Mouse (Mus musculus): ENCODE measurements around the gene Sugp2. TPM values are rescaled to one million over a fixed set of nuclear protein-coding genes. Genes with fewer than 3 reads are reported as not detected.

The Sugp2 gene
- polyA plus RNA-seq, 1 experiment: 24.3 TPM

DNA sequence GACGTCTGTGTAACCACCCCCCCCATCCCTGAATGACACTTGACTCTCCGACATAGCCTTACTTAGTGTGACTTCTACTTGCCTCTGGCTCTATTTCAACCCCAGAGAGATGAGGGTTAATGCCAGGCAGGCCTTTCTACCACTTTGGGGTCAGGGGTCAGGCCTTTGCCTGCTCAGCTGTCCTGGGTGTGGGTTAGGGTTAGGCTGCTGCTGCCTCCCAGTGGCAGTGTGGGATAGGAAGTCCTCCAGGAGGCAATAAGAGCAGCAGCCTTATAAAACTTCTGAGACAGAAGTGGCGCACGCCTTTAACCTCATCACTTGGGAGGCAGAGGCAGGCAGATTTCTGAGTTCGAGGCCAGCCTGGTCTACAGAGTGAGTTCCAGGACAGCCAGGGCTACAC, 6.6 kb downstream of the Sugp2 start:
- no peak for TF ChIP-seq CTCF (IDR thresholded peaks at IDR 0.05; ENCODE audit: low read depth, low read length)
- TF ChIP-seq POLR2A (IDR thresholded peaks at IDR 0.05; ENCODE audit: borderline replicate concordance, low read depth, low read length): no peak

DNA sequence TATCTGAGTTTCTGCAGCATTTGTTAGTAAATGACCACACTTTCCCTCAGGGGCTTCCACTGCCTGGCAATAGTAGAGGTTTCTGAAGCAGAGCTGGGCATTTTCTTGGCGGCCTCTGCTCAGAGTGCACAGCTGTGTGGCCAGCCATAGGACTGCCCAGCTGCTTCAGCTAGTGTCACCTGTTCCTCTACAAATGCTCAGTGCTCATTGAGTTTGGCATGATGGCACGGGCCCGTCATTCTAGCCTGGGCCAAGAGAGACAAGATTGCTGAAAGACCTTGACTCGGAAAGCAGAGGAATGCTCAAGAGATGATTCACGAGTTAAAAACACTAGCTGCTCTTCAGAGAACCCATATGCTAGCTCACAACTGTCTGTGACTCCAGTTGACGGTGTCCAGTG, 12.6 kb downstream of the Sugp2 start:
- TF ChIP-seq CTCF (IDR thresholded peaks at IDR 0.05; ENCODE audit: low read depth, low read length) (no peak), POLR2A (IDR thresholded peaks at IDR 0.05; ENCODE audit: borderline replicate concordance, low read depth, low read length) (no peak)
- Histone ChIP-seq H3K27ac (ENCODE audit: insufficient read depth, low read depth, low read length) (no peak overlapping the region), H3K4me3 (ENCODE audit: insufficient read depth, low read length) (no peak overlapping the region), H3K4me1 (ENCODE audit: control insufficient read depth, insufficient read depth, low read length) (no peaks in the 10 kb centered on the region)

More for the DNA sequence above, 6.6 kb downstream of the Sugp2 start:
- Histone ChIP-seq H3K27ac (ENCODE audit: insufficient read depth, low read depth, low read length) (no peak overlapping the region), H3K4me3 (ENCODE audit: insufficient read depth, low read length) (no peak overlapping the region), H3K4me1 (ENCODE audit: control insufficient read depth, insufficient read depth, low read length) (peaks cover 5% of the 10 kb centered on the region)

- H3K4me3 ChIP-seq (ENCODE audit: insufficient read depth, low read length): no peak overlapping the region
- TF ChIP-seq POLR2A (IDR thresholded peaks at IDR 0.05; ENCODE audit: borderline replicate concordance, low read depth, low read length) (no peak), CTCF (IDR thresholded peaks at IDR 0.05; ENCODE audit: low read depth, low read length) (no peak)
- H3K4me1 ChIP-seq (ENCODE audit: control insufficient read depth, insufficient read depth, low read length): no peaks in the 10 kb centered on the region
- no peak overlapping the region for H3K27ac ChIP-seq (ENCODE audit: insufficient read depth, low read depth, low read length)
Measured at GRCm38 (mm10) chr8:70247841-70248240, 13.8 kb downstream of the Sugp2 start.

- H3K4me3 ChIP-seq (ENCODE audit: insufficient read depth, low read length): no peak overlapping the region
- no peak overlapping the region for H3K27ac ChIP-seq (ENCODE audit: insufficient read depth, low read depth, low read length)
- TF ChIP-seq CTCF (IDR thresholded peaks at IDR 0.05; ENCODE audit: low read depth, low read length) (no peak), POLR2A (IDR thresholded peaks at IDR 0.05; ENCODE audit: borderline replicate concordance, low read depth, low read length) (no peak)
- H3K4me1 ChIP-seq (ENCODE audit: control insufficient read depth, insufficient read depth, low read length): no peaks in the 10 kb centered on the region
Measured at GRCm38 (mm10) chr8:70254628-70255027, 20.6 kb downstream of the Sugp2 start.

GRCm38 (mm10) chr8:70257456-70257855, 23.4 kb downstream of the Sugp2 start:
- no peak overlapping the region for H3K27ac ChIP-seq (ENCODE audit: insufficient read depth, low read depth, low read length)
- TF ChIP-seq CTCF (IDR thresholded peaks at IDR 0.05; ENCODE audit: low read depth, low read length): no peak
- TF ChIP-seq POLR2A (IDR thresholded peaks at IDR 0.05; ENCODE audit: borderline replicate concordance, low read depth, low read length): no peak
- H3K4me3 ChIP-seq (ENCODE audit: insufficient read depth, low read length): no peak overlapping the region
- no peaks in the 10 kb centered on the region for H3K4me1 ChIP-seq (ENCODE audit: control insufficient read depth, insufficient read depth, low read length)

DNA sequence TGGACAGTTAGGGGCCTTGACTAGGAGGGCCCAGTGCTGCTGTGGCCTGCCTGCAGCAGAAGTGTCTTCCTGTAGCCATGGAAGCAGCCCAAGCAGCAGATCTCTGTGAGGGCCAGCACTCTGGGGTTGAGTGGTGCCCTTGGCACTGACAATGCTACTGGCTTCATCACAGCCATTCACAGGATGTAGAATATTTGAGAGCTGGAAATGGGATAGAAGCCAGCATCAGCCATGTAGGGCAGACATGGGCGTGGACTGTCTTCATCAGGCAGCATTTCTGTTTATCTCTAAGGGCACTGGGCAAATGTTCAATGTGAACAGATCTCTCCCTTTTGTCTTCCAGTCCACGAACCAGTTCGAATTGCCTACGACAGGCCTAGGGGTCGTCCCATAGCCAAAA, 24.6 kb downstream of the Sugp2 start:
- Histone ChIP-seq H3K4me1 (ENCODE audit: control insufficient read depth, insufficient read depth, low read length) (no peaks in the 10 kb centered on the region), H3K4me3 (ENCODE audit: insufficient read depth, low read length) (no peak overlapping the region), H3K27ac (ENCODE audit: insufficient read depth, low read depth, low read length) (no peak overlapping the region)
- no peak for TF ChIP-seq POLR2A (IDR thresholded peaks at IDR 0.05; ENCODE audit: borderline replicate concordance, low read depth, low read length)
- no peak for TF ChIP-seq CTCF (IDR thresholded peaks at IDR 0.05; ENCODE audit: low read depth, low read length)

- TF ChIP-seq POLR2A (IDR thresholded peaks at IDR 0.05; ENCODE audit: borderline replicate concordance, low read depth, low read length) (no peak), CTCF (IDR thresholded peaks at IDR 0.05; ENCODE audit: low read depth, low read length) (no peak)
- H3K4me3 ChIP-seq (ENCODE audit: insufficient read depth, low read length): no peak overlapping the region
- H3K4me1 ChIP-seq (ENCODE audit: control insufficient read depth, insufficient read depth, low read length): no peaks in the 10 kb centered on the region
- H3K27ac ChIP-seq (ENCODE audit: insufficient read depth, low read depth, low read length): no peak overlapping the region
Measured at GRCm38 (mm10) chr8:70259043-70259442, 25.0 kb downstream of the Sugp2 start.

- Histone ChIP-seq H3K4me3 (ENCODE audit: insufficient read depth, low read length) (no peak overlapping the region), H3K27ac (ENCODE audit: insufficient read depth, low read depth, low read length) (no peak overlapping the region), H3K4me1 (ENCODE audit: control insufficient read depth, insufficient read depth, low read length) (peaks cover 45% of the 10 kb centered on the region)
- TF ChIP-seq CTCF (IDR thresholded peaks at IDR 0.05; ENCODE audit: low read depth, low read length): no peak
- no peak for TF ChIP-seq POLR2A (IDR thresholded peaks at IDR 0.05; ENCODE audit: borderline replicate concordance, low read depth, low read length)
Measured at GRCm38 (mm10) chr8:70267674-70268073, 33.6 kb downstream of the Sugp2 start.

GRCm38 (mm10) chr8:70268311-70268710, 34.3 kb downstream of the Sugp2 start:
- Histone ChIP-seq H3K4me3 (ENCODE audit: insufficient read depth, low read length) (no peak overlapping the region), H3K4me1 (ENCODE audit: control insufficient read depth, insufficient read depth, low read length) (peaks cover 51% of the 10 kb centered on the region), H3K27ac (ENCODE audit: insufficient read depth, low read depth, low read length) (peak overlapping the region; percentile 73)
- TF ChIP-seq CTCF (IDR thresholded peaks at IDR 0.05; ENCODE audit: low read depth, low read length): no peak

GRCm38 (mm10) chr8:70268799-70269565, 35.0 kb downstream of the Sugp2 start:
- peak overlapping the region; percentile 73 for H3K27ac ChIP-seq (ENCODE audit: insufficient read depth, low read depth, low read length)
- TF ChIP-seq CTCF (IDR thresholded peaks at IDR 0.05; ENCODE audit: low read depth, low read length) (peak; percentile 75), POLR2A (IDR thresholded peaks at IDR 0.05; ENCODE audit: borderline replicate concordance, low read depth, low read length) (no peak)
- H3K4me1 ChIP-seq (ENCODE audit: control insufficient read depth, insufficient read depth, low read length): peaks cover 53% of the 10 kb centered on the region
- no peak overlapping the region for H3K4me3 ChIP-seq (ENCODE audit: insufficient read depth, low read length)
